Mouse (Mus musculus): ENCODE data around the gene Scgb2b26. TPM values are rescaled to one million over a fixed set of nuclear protein-coding genes. Genes with fewer than 3 reads are reported as not detected.
"Not testable (repeated sequence)": the region's sequence is repeated elsewhere in the genome, so short reads cannot be mapped to it uniquely, and the experiment has no call there.

The Scgb2b26 gene
- polyA plus RNA-seq (2015; fragmentation: Nextera tagmentation; extraction: Ambion mirVana), result not detected in 2 replicates

GRCm38 (mm10) chr7:33944940-33945339 lies at the start of gene Scgb2b26:
Gene Scgb2b26 (minus strand): TSS chr7:33945040.
- no peak for DNase-seq (ENCODE audit: low spot score)

GRCm38 (mm10) chr7:33982281-33982680 lies 37.4 kb upstream of the Scgb2b26 start:
- not testable (repeated sequence) for DNase-seq (ENCODE audit: low spot score)

GRCm38 (mm10) chr7:33902982-33903381 lies 41.9 kb downstream of the Scgb2b26 start:
- no peak for DNase-seq (ENCODE audit: low spot score)

- DNase-seq (ENCODE audit: low spot score), result no peak
These were observed 44.0 kb downstream of the Scgb2b26 start for GRCm38 (mm10) chr7:33900803-33901202.

- DNase-seq (ENCODE audit: low spot score), result no peak
These were observed 44.8 kb downstream of the Scgb2b26 start for GRCm38 (mm10) chr7:33900007-33900406.

Other genes with a start within 250 kb of the Scgb2b26 start
- gene Scgb2b24, start 205.7 kb downstream of the Scgb2b26 start, polyA plus RNA-seq (2015; fragmentation: Nextera tagmentation; extraction: Ambion mirVana), result not detected in 2 replicates
- not detected in 2 replicates for gene Scgb1b24, start 201.2 kb downstream of the Scgb2b26 start, polyA plus RNA-seq (2015; fragmentation: Nextera tagmentation; extraction: Ambion mirVana)
- gene Scgb2b27, start 68.9 kb upstream of the Scgb2b26 start, polyA plus RNA-seq (2015; fragmentation: Nextera tagmentation; extraction: Ambion mirVana), result not detected in 2 replicates
- 0.39 TPM in 1 of 2 replicates, not detected in the other for gene Scgb1b27, start 76.4 kb upstream of the Scgb2b26 start, polyA plus RNA-seq (2015; fragmentation: Nextera tagmentation; extraction: Ambion mirVana)
- gene Scgb1b30, start 150.4 kb upstream of the Scgb2b26 start, polyA plus RNA-seq (2015; fragmentation: Nextera tagmentation; extraction: Ambion mirVana), result not detected in 2 replicates
- 0.53 and 1.0 TPM in 2 replicates for gene Wtip, start 188.2 kb upstream of the Scgb2b26 start, polyA plus RNA-seq (2015; fragmentation: Nextera tagmentation; extraction: Ambion mirVana)
- gene Uba2, start 224.6 kb upstream of the Scgb2b26 start, polyA plus RNA-seq (2015; fragmentation: Nextera tagmentation; extraction: Ambion mirVana), result 191 and 193 TPM in 2 replicates

All from thymus, postnatal 0 days (tissue).